Mouse (Mus musculus): ENCODE results near the gene Sfi1. TPM values are rescaled to one million over a fixed set of nuclear protein-coding genes. Genes with fewer than 3 reads are reported as not detected.
"Not testable (repeated sequence)": the region's sequence is repeated elsewhere in the genome, so short reads cannot be mapped to it uniquely, and the experiment has no call there.

The Sfi1 gene
- total RNA-seq, 1 experiment from 2014 or later: 65.4 TPM

DNA sequence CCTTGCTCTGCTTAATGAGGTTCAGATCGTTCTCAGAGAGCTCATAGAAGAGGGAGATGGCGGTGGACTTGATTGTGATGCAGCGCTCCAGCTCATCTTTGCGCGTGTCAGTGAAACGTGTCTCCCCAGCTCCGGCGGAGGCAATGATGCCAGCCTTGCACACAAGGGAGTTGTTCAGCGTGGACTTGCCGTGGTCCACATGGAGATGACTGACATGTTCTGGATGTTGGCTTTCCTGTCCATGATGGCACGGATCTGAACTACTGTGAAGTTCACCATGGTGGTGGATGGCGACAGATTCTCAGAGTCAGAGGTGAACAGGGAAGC is 42.6 kb downstream of the Sfi1 start:
- ATAC-seq (ENCODE audit: extremely low read depth, insufficient number of reproducible peaks, low FRiP score, poor library complexity, severe bottlenecking): not testable (repeated sequence)

DNA sequence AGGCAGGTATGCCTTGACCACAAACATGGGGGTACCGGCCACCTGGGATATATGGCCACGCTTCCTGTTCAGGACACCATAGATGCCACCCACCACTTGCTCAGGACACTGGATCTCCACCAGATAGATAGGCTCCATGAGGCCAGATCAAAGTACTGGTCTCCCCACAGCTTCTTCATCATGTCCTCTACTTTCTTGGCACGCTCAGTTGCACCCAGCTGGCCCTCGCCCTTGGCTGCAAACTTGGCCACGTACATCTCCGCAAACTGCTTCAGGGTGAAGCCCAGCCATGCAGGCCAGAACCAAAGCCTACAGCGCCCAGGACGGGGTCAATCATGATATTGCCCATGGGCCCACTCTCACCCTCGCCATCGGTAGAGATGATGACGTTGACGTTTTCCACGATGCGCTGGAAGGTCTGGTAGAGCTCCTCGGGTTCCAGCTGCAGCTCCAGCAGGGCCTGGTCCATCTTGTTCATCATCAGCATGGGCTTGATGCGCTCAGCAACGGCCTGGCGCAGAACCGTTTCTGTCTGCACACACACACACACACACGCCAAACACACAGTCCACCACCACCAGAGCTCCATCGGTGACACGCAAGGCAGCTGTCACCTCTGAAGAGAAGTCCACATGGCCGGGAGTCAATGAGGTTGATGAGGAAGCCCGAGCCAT is 43.1 kb downstream of the Sfi1 start:
- not testable (repeated sequence) for ATAC-seq (ENCODE audit: extremely low read depth, insufficient number of reproducible peaks, low FRiP score, poor library complexity, severe bottlenecking)

GRCm38 (mm10) chr11:3149471-3149870 is 43.8 kb downstream of the Sfi1 start:
- peak; percentile 1; the same call in 1 of the 2 replicates for ATAC-seq (ENCODE audit: extremely low read depth, insufficient number of reproducible peaks, low FRiP score, poor library complexity, severe bottlenecking)

DNA sequence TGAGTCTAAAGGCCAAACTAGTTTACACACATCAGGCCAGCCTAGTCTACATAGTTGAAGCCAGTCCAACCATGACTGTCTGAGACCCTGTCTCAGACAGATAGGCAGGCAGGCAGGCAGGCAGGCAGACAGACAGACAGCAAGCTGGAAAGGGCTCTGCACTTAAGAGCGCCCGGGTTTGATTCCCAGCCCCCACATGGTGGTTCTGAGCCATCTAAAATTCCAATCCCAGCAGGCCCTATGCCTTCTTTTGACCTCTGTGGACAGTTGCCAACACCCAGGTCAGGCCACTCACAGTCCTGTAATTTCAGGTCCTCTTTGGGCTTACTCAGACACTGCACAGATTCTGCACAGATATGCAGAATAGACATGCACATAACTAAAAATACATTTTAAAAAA is 46.5 kb downstream of the Sfi1 start:
- not testable (repeated sequence) for ATAC-seq (ENCODE audit: extremely low read depth, insufficient number of reproducible peaks, low FRiP score, poor library complexity, severe bottlenecking)

- ATAC-seq (ENCODE audit: extremely low read depth, insufficient number of reproducible peaks, low FRiP score, poor library complexity, severe bottlenecking): not testable (repeated sequence)
Measured at GRCm38 (mm10) chr11:3145359-3146165, 47.7 kb downstream of the Sfi1 start.

DNA sequence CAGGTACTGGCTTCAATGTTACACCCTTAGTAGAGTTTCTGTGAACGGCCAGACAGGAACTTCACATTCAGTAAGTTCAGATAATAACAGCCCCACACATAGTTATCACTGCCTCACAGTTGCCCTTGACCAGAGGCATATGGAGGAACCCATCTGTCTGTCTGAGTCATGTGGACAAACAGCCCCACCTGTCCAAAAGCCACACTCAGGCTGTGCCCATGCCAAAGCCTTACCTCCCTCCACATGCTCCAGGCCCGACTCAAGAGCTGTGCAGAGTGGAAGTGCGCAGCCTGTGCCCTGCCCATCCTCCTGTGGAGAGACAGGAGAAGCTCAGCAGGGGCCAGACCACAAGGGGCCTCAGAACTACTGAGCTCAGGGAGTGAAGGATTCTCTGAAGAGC is 49.3 kb downstream of the Sfi1 start:
- ATAC-seq (ENCODE audit: extremely low read depth, insufficient number of reproducible peaks, low FRiP score, poor library complexity, severe bottlenecking): not testable (repeated sequence)

DNA sequence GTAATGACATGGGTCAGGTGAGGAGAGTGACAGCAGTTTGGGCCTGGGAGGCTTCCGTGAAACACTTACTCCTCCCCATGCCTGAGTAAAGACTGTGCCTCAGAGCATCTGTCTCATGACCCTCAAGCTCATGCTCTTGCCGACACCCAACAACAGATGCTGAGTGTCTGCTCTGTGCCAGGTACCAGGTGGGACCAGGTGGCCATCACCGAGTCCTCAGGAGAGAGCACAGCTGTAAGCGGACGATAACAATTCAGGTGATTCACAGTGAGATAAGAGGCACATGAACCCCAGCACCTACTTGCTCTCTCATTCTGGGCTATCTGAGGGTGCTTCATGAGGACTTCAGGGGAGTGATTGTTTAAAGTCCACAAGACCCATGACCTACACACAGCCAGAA is 50.9 kb downstream of the Sfi1 start:
- ATAC-seq (ENCODE audit: extremely low read depth, insufficient number of reproducible peaks, low FRiP score, poor library complexity, severe bottlenecking): peak; percentile 2

GRCm38 (mm10) chr11:3140967-3141535 is 52.2 kb downstream of the Sfi1 start:
- ATAC-seq (ENCODE audit: extremely low read depth, insufficient number of reproducible peaks, low FRiP score, poor library complexity, severe bottlenecking): not testable (repeated sequence)

GRCm38 (mm10) chr11:3138323-3138722 is 54.9 kb downstream of the Sfi1 start:
- ATAC-seq (ENCODE audit: extremely low read depth, insufficient number of reproducible peaks, low FRiP score, poor library complexity, severe bottlenecking): not testable (repeated sequence)

GRCm38 (mm10) chr11:3137279-3137678 is 56.0 kb downstream of the Sfi1 start:
- peak; percentile 0; the same call in 1 of the 2 replicates for ATAC-seq (ENCODE audit: extremely low read depth, insufficient number of reproducible peaks, low FRiP score, poor library complexity, severe bottlenecking)

- ATAC-seq (ENCODE audit: extremely low read depth, insufficient number of reproducible peaks, low FRiP score, poor library complexity, severe bottlenecking): not testable (repeated sequence)
Measured at GRCm38 (mm10) chr11:3135956-3136355, 57.3 kb downstream of the Sfi1 start.

- ATAC-seq (ENCODE audit: extremely low read depth, insufficient number of reproducible peaks, low FRiP score, poor library complexity, severe bottlenecking): not testable (repeated sequence)
Measured at GRCm38 (mm10) chr11:3135391-3135790, 57.9 kb downstream of the Sfi1 start.

DNA sequence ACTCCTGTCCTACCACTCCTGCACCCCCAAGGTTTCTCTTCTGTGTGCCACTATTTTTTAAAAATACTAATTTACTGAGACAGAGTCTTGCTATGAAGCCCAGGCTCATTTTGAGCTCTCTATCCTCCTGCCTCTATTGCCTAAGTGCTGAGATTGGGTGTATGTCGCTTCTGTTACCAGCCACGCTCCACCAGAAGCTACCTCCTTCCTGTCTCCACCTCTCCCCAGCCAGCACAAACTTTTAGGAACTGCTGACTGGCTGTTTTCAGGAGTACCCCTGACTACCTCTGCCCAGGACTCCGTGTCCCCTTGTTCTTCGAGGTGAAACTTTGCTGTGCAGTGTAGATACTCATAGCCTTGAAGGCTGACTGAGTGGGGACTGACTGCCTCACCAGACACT is 59.9 kb downstream of the Sfi1 start:
- peak; percentile 8 for ATAC-seq (ENCODE audit: extremely low read depth, insufficient number of reproducible peaks, low FRiP score, poor library complexity, severe bottlenecking)

GRCm38 (mm10) chr11:3132957-3133356 is 60.3 kb downstream of the Sfi1 start:
- peak; percentile 2 for ATAC-seq (ENCODE audit: extremely low read depth, insufficient number of reproducible peaks, low FRiP score, poor library complexity, severe bottlenecking)

GRCm38 (mm10) chr11:3132001-3132400 is 61.3 kb downstream of the Sfi1 start:
- peak; percentile 1 for ATAC-seq (ENCODE audit: extremely low read depth, insufficient number of reproducible peaks, low FRiP score, poor library complexity, severe bottlenecking)

DNA sequence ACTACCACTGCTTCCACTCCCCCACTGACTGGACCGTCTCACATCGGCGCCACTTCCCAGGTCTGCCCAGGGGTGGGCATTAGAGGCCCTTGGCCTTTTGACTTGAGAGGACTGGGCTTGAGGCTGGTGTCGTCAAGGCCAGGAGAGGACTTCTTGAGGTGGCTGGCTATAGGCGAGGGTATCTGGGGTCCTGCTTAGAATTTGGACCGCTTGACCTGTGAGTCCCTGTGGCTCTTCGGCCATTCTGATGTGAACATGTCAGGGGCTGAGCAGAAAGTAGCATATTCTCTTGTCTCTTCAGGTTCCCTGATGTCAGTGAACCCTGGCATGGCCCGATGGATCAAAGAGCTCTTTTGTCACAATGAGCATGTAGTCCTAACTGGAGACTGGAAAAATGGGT is 63.4 kb downstream of the Sfi1 start:
- not testable (repeated sequence) for ATAC-seq (ENCODE audit: extremely low read depth, insufficient number of reproducible peaks, low FRiP score, poor library complexity, severe bottlenecking)

DNA sequence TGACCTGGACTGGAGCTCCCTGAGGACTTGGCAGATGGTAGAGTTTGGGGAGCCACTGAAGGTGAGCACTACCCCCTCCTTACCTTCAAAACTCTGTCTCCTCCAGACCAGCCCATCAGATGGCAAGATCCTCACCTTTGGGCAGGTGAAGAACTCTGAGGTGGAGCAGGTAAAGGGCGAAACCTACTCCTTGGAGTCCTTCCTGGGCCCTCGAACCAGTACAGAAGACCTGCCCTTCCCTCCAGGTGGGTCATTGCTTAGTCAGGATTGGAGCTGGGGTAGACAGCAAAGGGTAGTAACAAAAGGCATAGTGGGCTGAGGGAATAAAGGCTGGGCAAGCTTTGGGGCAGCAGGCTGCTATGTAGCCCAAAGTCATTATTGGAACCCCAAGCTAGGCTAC is 64.0 kb downstream of the Sfi1 start:
- ATAC-seq (ENCODE audit: extremely low read depth, insufficient number of reproducible peaks, low FRiP score, poor library complexity, severe bottlenecking): not testable (repeated sequence)

- peak; percentile 6 for ATAC-seq (ENCODE audit: extremely low read depth, insufficient number of reproducible peaks, low FRiP score, poor library complexity, severe bottlenecking)
Measured at GRCm38 (mm10) chr11:3127303-3127795, 65.9 kb downstream of the Sfi1 start.

- peak; percentile 3 for ATAC-seq (ENCODE audit: extremely low read depth, insufficient number of reproducible peaks, low FRiP score, poor library complexity, severe bottlenecking)
Measured at GRCm38 (mm10) chr11:3126478-3127302, 66.6 kb downstream of the Sfi1 start.
